Mouse (Mus musculus) hindbrain, postnatal 0 days (tissue): ENCODE results near the gene Ano6. TPM values are rescaled to one million over a fixed set of nuclear protein-coding genes. Genes with fewer than 3 reads are reported as not detected.

Experiments
- ATAC-seq: fragments of 200-750 bp; cut with Nextera tagmentation; 2 replicates; pipeline ENCODE4 v1.8.0; 2017; ENCODE audit warnings: mild to moderate bottlenecking, moderate TSS enrichment, moderate library complexity
- DNase-seq: peaks from one replicate; pipeline ENCODE4 v3.0.0-alpha.2; 2015; ENCODE audit warnings: low spot score
- H3K27ac ChIP-seq: fragments of 300-500 bp; sonication (generic); 2 replicates; pipeline ENCODE4 v1.5.1; 2014; ENCODE audit warnings: mild to moderate bottlenecking
- H3K27me3 ChIP-seq: fragments of 300-500 bp; sonication (generic); 2 replicates; pipeline ENCODE4 v1.6.1; 2014; ENCODE audit warnings: low read length, mixed read lengths; ENCODE audit not compliant: insufficient read depth
- H3K36me3 ChIP-seq: fragments of 300-500 bp; sonication (generic); 2 replicates; pipeline ENCODE4 v1.6.1; 2014; ENCODE audit warnings: low read length, mixed read lengths; ENCODE audit not compliant: insufficient read depth
- H3K4me1 ChIP-seq: fragments of 300-500 bp; sonication (generic); 2 replicates; pipeline ENCODE4 v1.6.1; 2014; ENCODE audit warnings: antibody characterized with exemption, low read length, mixed read lengths; ENCODE audit not compliant: insufficient read depth
- H3K4me2 ChIP-seq: fragments of 300-500 bp; sonication (generic); 2 replicates; pipeline ENCODE4 v1.6.1; 2014; ENCODE audit warnings: low read depth, mild to moderate bottlenecking, low read length, moderate library complexity, mixed read lengths
- H3K4me3 ChIP-seq: fragments of 300-500 bp; sonication (generic); 2 replicates; pipeline ENCODE4 v1.5.1; 2014; ENCODE audit warnings: low read length
- H3K9ac ChIP-seq: fragments of 300-500 bp; sonication (generic); replicated peaks from 2 replicates; pipeline ENCODE4 v1.6.1; 2014; ENCODE audit warnings: mild to moderate bottlenecking, low read length, moderate library complexity, mixed read lengths
- H3K9me3 ChIP-seq: fragments of 300-500 bp; sonication (generic); 2 replicates; pipeline ENCODE4 v1.6.1; 2016; ENCODE audit warnings: low read length, mixed read lengths
- CTCF ChIP-seq: IDR thresholded peaks from 2 replicates; pipeline ENCODE4 v1.5.1; 2016; ENCODE audit warnings: antibody characterized with exemption, control low read depth, low read depth
- WGBS: fragments of 180-500 bp; shearing (Covaris S2); extraction: QIAGEN DNeasy Blood & Tissue Kit; methylation state at CpG from one replicate; pipeline ENCODE4 v1.1.7; 2014; 5-methylcytosine and 5-hydroxymethylcytosine counted together
- polyA plus RNA-seq: library from polyadenylated mRNA; unstranded; fragments of >200 nt; fragmentation: Nextera tagmentation; extraction: Ambion mirVana; gene quantifications from 2 replicates; pipeline ENCODE4 v1.2.1, GENCODE M21; 2015
- total RNA-seq: library from RNA; depleted of rRNA; stranded (reverse); fragments of >200 nt; gene quantifications from 2 replicates; pipeline ENCODE4 v1.2.3, GENCODE M21; 2014

The Ano6 gene
- total and polyA plus RNA-seq, 2 experiments from 2014 or later = 19.2 to 34.3 TPM

DNA sequence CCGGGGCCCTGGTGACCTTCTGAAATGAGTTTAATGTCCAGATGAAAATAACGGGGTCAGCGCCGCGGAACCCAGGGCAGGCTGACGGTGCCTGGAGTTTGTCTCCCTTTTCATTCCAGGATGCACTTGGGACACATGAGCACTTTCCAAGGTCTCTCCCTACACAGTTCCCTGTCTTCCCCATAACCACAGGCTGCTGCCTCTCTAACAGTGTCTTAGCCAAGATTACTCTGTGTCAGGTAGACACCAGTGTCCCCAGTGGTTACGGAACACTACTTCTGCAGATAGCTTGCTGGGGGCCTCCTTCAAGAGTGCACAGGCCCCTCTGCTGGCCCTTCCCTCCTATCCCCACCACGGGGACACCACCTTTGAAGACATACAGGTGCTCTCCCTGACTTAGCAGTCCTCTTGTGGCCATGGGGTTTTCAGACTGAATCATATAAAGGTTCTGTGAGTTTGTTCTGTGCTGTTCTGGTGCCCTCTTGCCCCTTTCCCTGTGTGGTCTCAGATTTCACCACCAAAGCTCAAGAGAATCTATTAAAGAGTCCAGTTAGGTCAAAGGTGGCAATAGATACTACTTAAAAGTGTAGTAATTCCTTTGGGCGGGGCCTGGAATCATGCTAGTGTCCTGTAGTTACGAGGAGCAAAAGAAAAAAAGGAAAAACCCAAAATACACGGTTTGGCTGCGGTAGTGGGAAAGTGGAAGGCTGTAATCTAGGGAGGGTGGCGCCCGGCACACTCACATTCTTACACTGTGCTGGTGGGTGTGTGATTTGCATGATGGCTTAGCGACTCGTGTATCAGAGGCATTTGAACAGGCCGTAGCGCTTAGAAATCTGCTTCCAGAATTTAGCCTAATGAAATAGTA is 95.5 kb downstream of the Ano6 start:
- Histone ChIP-seq H3K4me3 (no peak overlapping the region), H3K27ac (peak overlapping the region; percentile 52; the same call in 1 of the 2 replicates)
- no peak for ATAC-seq

GRCm38 (mm10) chr15:95887365-95887764 is 96.7 kb downstream of the Ano6 start:
- Histone ChIP-seq H3K9ac (no peak overlapping the region), H3K4me2 (no peak overlapping the region), H3K27ac (peak overlapping the region; percentile 52; the same call in 1 of the 2 replicates), H3K4me1 (no peaks in the 10 kb centered on the region; the same call in 1 of the 2 replicates), H3K36me3 (no peaks in the 10 kb centered on the region), H3K27me3 (no peaks in the 10 kb centered on the region), H3K4me3 (no peak overlapping the region), H3K9me3 (no peaks in the 10 kb centered on the region)
- WGBS = 31% methylated on average over 5 of the region's 5 CpGs
- ATAC-seq (no peak), DNase-seq (no peak)
- TF ChIP-seq CTCF = no peak

More for the DNA sequence above, 95.5 kb downstream of the Ano6 start:
- no peak for DNase-seq
- H3K4me2 ChIP-seq = no peak overlapping the region
- H3K4me1 ChIP-seq = no peaks in the 10 kb centered on the region; the same call in 1 of the 2 replicates
- H3K27me3 ChIP-seq = no peaks in the 10 kb centered on the region
- no peak for TF ChIP-seq CTCF
- no peaks in the 10 kb centered on the region for H3K9me3 ChIP-seq
- 84% methylated on average over 18 of the region's 18 CpGs for WGBS
- no peaks in the 10 kb centered on the region for H3K36me3 ChIP-seq
- no peak overlapping the region for H3K9ac ChIP-seq

- Histone ChIP-seq H3K4me3 (no peak overlapping the region), H3K27me3 (no peaks in the 10 kb centered on the region), H3K36me3 (no peaks in the 10 kb centered on the region), H3K9ac (no peak overlapping the region), H3K9me3 (no peaks in the 10 kb centered on the region), H3K4me1 (no peaks in the 10 kb centered on the region; the same call in 1 of the 2 replicates), H3K4me2 (no peak overlapping the region), H3K27ac (no peak overlapping the region)
- no peak for ATAC-seq
- DNase-seq = no peak
- 78% methylated on average over 5 of the region's 5 CpGs for WGBS
- no peak for TF ChIP-seq CTCF
These were observed 97.9 kb downstream of the Ano6 start for GRCm38 (mm10) chr15:95888556-95888955.

- H3K4me1 ChIP-seq = no peaks in the 10 kb centered on the region; the same call in 1 of the 2 replicates
- no peak overlapping the region for H3K9ac ChIP-seq
- 0 out of 2 replicates have a peak, but pooled peaks cover 6% of the 10 kb centered on the region for H3K36me3 ChIP-seq
- no peak overlapping the region for H3K27ac ChIP-seq
- no peak for TF ChIP-seq CTCF
- no peak overlapping the region for H3K4me3 ChIP-seq
- no peak overlapping the region for H3K4me2 ChIP-seq
- 96% methylated on average over 5 of the region's 5 CpGs for WGBS
- ATAC-seq = no peak
- H3K9me3 ChIP-seq = no peaks in the 10 kb centered on the region
- no peaks in the 10 kb centered on the region for H3K27me3 ChIP-seq
- DNase-seq = no peak
These were observed 99.7 kb downstream of the Ano6 start for GRCm38 (mm10) chr15:95890368-95890767.

DNA sequence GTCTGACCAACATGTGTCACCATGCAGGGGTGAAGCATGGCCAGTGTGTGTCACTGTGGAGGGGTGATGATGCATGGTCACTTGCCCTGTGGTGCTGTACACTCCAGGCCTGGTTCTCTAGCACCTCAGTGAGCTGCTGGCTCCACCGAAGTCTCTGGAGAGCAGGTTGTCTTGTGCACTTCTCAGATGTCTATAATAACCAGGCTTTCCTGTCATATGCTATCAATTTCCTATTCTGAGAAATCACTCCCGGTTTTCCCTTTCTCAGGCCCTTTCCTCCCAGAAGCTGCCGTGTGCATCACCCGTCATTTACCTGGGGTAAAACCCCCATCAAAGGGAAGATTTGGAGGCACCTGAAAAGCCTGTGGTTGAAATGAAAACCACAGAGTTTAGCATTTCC is 101.5 kb downstream of the Ano6 start:
- no peak overlapping the region for H3K9ac ChIP-seq
- 89% methylated on average over 4 of the region's 4 CpGs for WGBS
- 0 out of 2 replicates have a peak, but pooled peaks cover 6% of the 10 kb centered on the region for H3K36me3 ChIP-seq
- H3K4me3 ChIP-seq = no peak overlapping the region
- H3K4me1 ChIP-seq = no peaks in the 10 kb centered on the region
- H3K27ac ChIP-seq = no peak overlapping the region
- no peaks in the 10 kb centered on the region for H3K9me3 ChIP-seq
- ATAC-seq = no peak
- no peak for TF ChIP-seq CTCF
- no peak for DNase-seq
- no peaks in the 10 kb centered on the region for H3K27me3 ChIP-seq
- H3K4me2 ChIP-seq = no peak overlapping the region

DNA sequence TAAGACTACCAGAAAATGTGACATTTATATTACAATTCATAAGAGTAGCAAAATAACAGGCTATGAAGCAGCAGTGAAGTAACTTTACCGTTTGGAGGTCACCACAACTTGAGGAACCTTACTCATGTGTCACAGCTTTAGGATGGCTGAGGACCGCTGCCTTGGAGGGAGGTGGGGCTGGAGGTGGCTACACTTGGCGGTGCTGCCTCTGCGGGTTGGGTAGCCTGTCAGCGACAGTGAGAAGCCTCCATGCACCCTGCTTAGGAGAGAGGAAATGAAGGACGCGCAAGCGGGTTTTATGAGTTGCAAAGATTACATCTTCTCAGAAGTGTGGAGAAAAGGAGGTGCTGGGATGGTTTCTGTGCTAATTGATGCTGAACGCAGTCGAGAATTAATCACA is 102.3 kb downstream of the Ano6 start:
- DNase-seq = no peak
- TF ChIP-seq CTCF = no peak
- 74% methylated on average over 10 of the region's 10 CpGs for WGBS

DNA sequence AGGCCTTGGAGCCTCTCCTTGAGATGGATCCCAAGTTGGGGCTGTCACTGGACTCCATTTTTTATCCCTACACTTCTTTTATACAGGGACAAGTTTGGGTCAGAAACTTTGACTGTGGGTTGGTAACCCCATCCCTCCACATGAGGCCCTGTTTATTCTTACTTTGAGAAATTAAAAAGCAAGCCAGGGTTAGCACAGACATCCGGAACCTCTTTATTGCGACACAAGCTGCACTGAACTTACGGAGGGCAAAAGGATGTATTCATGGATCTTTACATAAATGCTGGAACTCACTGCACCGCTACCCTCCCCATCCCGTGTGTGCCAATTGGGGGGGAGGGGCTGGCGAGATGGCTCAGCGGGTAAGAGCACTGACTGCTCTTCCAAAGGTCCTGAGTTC is 105.1 kb downstream of the Ano6 start:
- ATAC-seq = no peak
- no peak for TF ChIP-seq CTCF
- 92% methylated on average over 7 of the region's 7 CpGs for WGBS
- no peak overlapping the region for H3K27ac ChIP-seq
- H3K27me3 ChIP-seq = no peaks in the 10 kb centered on the region
- H3K4me1 ChIP-seq = no peaks in the 10 kb centered on the region
- H3K4me2 ChIP-seq = no peak overlapping the region
- H3K9me3 ChIP-seq = no peaks in the 10 kb centered on the region
- H3K9ac ChIP-seq = no peak overlapping the region
- no peak for DNase-seq
- H3K4me3 ChIP-seq = no peak overlapping the region
- H3K36me3 ChIP-seq = 0 out of 2 replicates have a peak, but pooled peaks cover 6% of the 10 kb centered on the region

More for the DNA sequence above, 102.3 kb downstream of the Ano6 start:
- Histone ChIP-seq H3K9ac (no peak overlapping the region), H3K27ac (no peak overlapping the region), H3K4me2 (no peak overlapping the region), H3K4me3 (no peak overlapping the region), H3K36me3 (0 out of 2 replicates have a peak, but pooled peaks cover 6% of the 10 kb centered on the region), H3K27me3 (no peaks in the 10 kb centered on the region), H3K9me3 (no peaks in the 10 kb centered on the region), H3K4me1 (no peaks in the 10 kb centered on the region)
- ATAC-seq = no peak
